Mouse (Mus musculus): ENCODE data around the gene Il31. TPM values are rescaled to one million over a fixed set of nuclear protein-coding genes. Genes with fewer than 3 reads are reported as not detected.
"Not testable (repeated sequence)": the region's sequence is repeated elsewhere in the genome, so short reads cannot be mapped to it uniquely, and the experiment has no call there.

Il31 gene
- polyA plus RNA-seq, 1 experiment from 2014 or later = not detected

DNA sequence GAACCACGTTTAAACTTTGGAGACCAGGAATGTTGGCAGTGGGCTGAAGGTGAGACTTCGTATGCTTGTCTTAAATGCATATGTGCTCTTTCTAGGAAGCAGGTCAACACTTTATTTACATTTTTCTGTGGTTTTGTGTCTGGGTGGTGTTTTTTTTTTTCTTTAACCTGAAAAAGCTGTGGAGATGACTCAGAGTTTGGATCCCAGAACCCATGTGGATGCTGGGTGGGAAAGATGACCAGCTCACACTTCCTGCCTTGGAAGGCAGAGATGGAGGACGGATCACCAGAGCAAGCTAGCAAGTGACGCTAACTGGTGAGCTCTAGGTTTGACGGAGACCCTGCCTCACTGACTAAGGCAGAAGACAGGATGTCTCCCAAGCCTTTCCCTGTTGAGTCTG is 25.6 kb upstream of the Il31 start:
- 80% methylated on average over 5 of the region's 5 CpGs for WGBS
- Histone ChIP-seq H3K36me3 (peaks cover 74% of the 10 kb centered on the region), H3K4me3 (no peak overlapping the region), H3K4me2 (no peak overlapping the region), H3K27ac (ENCODE audit: poor library complexity, severe bottlenecking) (no peak overlapping the region), H3K27me3 (replicated peaks) (peaks cover 14% of the 10 kb centered on the region; the same call in 1 of the 2 replicates), H3K9me3 (replicated peaks) (no peaks in the 10 kb centered on the region), H3K4me1 (replicated peaks) (no peaks in the 10 kb centered on the region), H3K9ac (no peak overlapping the region)
- no peak for ATAC-seq (ENCODE audit: insufficient number of reproducible peaks, low FRiP score)

DNA sequence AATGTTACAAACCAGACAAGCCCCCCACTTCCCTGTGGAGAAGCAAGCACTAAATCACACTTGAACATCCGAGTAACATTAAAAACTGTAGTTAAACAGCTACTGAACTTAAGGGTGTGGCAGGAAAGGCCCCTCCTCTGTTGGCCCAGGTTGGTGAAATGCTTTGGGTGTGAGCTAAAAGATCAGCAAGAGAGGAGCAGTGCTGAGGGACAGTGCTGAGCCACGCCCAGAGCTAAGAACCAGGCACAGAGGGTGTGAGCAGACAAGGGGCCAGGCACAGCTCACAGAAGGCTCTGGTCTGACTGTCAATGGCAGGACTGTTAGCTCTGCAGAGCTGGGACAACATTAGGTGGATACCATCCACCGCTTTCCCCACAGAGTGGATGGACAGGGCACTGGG is 22.8 kb upstream of the Il31 start:
- 63% methylated on average over 3 of the region's 3 CpGs for WGBS
- Histone ChIP-seq H3K27me3 (replicated peaks) (peaks cover 38% of the 10 kb centered on the region), H3K4me3 (no peak overlapping the region), H3K4me1 (replicated peaks) (peaks cover 13% of the 10 kb centered on the region; the same call in 1 of the 2 replicates), H3K9ac (no peak overlapping the region), H3K36me3 (peaks cover 54% of the 10 kb centered on the region), H3K4me2 (no peak overlapping the region), H3K27ac (ENCODE audit: poor library complexity, severe bottlenecking) (no peak overlapping the region), H3K9me3 (replicated peaks) (no peaks in the 10 kb centered on the region)
- ATAC-seq (ENCODE audit: insufficient number of reproducible peaks, low FRiP score) = no peak

GRCm38 (mm10) chr5:123511426-123511825 is 22.1 kb upstream of the Il31 start:
- H3K36me3 ChIP-seq = peaks cover 47% of the 10 kb centered on the region
- H3K4me1 ChIP-seq (replicated peaks) = peaks cover 13% of the 10 kb centered on the region; the same call in 1 of the 2 replicates

DNA sequence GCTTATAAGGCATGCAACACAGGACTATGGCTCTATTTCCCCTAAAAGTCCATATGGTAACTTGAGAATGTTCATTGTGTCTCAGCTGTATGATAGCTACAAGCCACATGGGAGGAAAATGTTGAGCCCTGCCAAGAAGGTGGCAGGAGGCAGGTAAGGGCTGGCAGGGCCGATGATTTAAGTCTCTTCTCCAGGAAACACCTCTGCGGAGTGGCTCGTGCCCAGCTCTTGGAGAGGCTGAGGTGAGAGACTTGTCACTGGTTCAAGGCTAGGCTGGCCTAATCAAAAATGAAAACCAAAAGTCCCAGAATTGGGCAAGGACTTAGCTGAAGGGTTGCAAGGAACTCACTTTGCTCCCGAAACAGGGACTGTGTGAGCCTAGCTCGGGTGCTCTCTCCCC is 20.9 kb upstream of the Il31 start, which contains the start of gene B3gnt4:
Gene B3gnt4 (plus strand): TSS at position 301 of the 400 bp plus-strand sequence.
- Histone ChIP-seq H3K4me1 (replicated peaks) (peaks cover 13% of the 10 kb centered on the region; the same call in 1 of the 2 replicates), H3K27ac (ENCODE audit: poor library complexity, severe bottlenecking) (no peak within 1 kb of the TSS), H3K27me3 (replicated peaks) (peaks cover 51% of the 10 kb centered on the region), H3K9me3 (replicated peaks) (no peaks in the 10 kb centered on the region), H3K36me3 (peaks cover 34% of the 10 kb centered on the region), H3K9ac (no peak within 1 kb of the TSS), H3K4me3 (no peak within 1 kb of the TSS), H3K4me2 (no peak within 1 kb of the TSS)
- ATAC-seq (ENCODE audit: insufficient number of reproducible peaks, low FRiP score) = no peak
- 84% methylated on average over 5 of the region's 5 CpGs for WGBS

More at GRCm38 (mm10) chr5:123511426-123511825, 22.1 kb upstream of the Il31 start:
- H3K4me3 ChIP-seq; H3K27ac ChIP-seq (ENCODE audit: poor library complexity, severe bottlenecking); H3K4me2 ChIP-seq; ATAC-seq (ENCODE audit: insufficient number of reproducible peaks, low FRiP score); H3K9ac ChIP-seq; H3K9me3 ChIP-seq (replicated peaks): not testable (repeated sequence)
- peaks cover 45% of the 10 kb centered on the region for H3K27me3 ChIP-seq (replicated peaks)
- 68% methylated on average over 3 of the region's 3 CpGs for WGBS

- no peak for ATAC-seq (ENCODE audit: insufficient number of reproducible peaks, low FRiP score)
- Histone ChIP-seq H3K9ac (peak overlapping the region; percentile 69), H3K9me3 (replicated peaks) (no peaks in the 10 kb centered on the region), H3K4me2 (peak overlapping the region; percentile 88), H3K36me3 (peaks cover 28% of the 10 kb centered on the region), H3K4me1 (replicated peaks) (peaks cover 13% of the 10 kb centered on the region; the same call in 1 of the 2 replicates), H3K27ac (ENCODE audit: poor library complexity, severe bottlenecking) (no peak overlapping the region), H3K27me3 (replicated peaks) (peaks cover 58% of the 10 kb centered on the region), H3K4me3 (peak overlapping the region; percentile 68)
- WGBS = 7% methylated on average over 12 of the region's 12 CpGs
These were observed 19.6 kb upstream of the Il31 start for GRCm38 (mm10) chr5:123508921-123509320.

DNA sequence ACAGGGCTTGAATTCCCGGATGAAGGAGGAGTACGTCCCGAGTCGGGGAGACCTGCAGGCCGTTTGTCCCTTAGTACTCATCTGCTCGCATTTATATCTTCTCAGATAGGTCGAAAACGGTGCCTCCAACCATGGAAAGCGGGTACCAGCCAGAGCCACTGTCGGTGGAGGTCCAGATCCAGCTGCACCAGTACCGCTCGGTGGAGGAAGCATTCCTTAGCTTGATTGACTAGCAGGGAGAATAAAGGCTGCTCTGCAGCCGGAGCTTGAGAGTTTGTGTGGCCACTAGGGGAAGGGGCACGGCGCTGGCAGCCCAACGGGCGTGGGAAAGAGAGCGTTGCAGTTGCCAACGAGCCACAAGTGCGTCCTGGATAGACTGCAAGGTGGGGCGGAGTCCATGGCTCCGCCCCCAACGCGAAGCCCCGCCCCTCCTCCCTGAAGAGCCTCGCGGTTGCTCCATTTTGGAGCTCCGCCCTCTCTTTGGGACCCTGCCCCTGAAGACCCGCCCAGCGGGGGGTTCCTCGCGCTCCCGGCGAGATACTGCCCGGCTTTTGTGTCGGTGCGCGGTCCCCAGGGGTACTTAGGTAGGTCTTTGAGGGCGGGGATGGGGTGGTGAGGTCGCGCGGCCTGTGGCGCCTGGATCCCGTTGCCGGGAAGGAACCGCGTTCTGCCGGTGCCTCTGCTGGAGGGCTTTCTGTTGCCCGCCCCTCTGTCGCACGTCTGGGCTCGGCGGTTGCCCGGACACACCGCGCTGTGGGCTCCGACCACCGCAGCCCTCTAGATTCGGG is 18.8 kb upstream of the Il31 start:
- Histone ChIP-seq H3K9ac (peak overlapping the region; percentile 69), H3K27me3 (replicated peaks) (peaks cover 61% of the 10 kb centered on the region), H3K4me1 (replicated peaks) (peaks cover 13% of the 10 kb centered on the region; the same call in 1 of the 2 replicates), H3K9me3 (replicated peaks) (no peaks in the 10 kb centered on the region), H3K27ac (ENCODE audit: poor library complexity, severe bottlenecking) (no peak overlapping the region), H3K36me3 (peaks cover 24% of the 10 kb centered on the region), H3K4me3 (peak overlapping the region; percentile 68), H3K4me2 (peak overlapping the region; percentile 88)
- under 1% methylated on average over 58 of the region's 59 CpGs for WGBS
- peak; percentile 90 for ATAC-seq (ENCODE audit: insufficient number of reproducible peaks, low FRiP score)

DNA sequence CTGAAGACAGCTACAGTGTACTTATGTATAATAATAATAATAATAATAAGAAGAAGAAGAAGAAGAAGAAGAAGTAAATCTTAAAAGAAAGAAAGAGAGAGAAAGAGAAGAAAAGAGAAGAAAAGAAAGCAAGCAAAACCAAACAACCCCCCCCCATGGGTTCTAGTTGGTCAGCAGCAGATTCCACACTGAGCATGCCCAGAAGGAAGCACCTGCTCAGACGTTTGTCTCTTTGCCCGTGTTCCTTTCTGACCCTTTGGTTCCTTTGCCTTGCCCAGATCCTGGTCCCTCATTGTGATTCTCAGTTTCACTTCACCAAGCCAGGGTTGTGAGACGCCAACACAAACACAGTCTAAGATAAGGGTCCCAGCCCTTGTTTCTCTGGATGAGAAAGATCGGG is 12.7 kb upstream of the Il31 start:
- WGBS = 45% methylated on average over 4 of the region's 4 CpGs
- H3K27ac ChIP-seq (ENCODE audit: poor library complexity, severe bottlenecking) = no peak overlapping the region
- peaks cover 36% of the 10 kb centered on the region for H3K27me3 ChIP-seq (replicated peaks)
- H3K36me3 ChIP-seq = no peaks in the 10 kb centered on the region
- no peak for ATAC-seq (ENCODE audit: insufficient number of reproducible peaks, low FRiP score)
- peaks cover 16% of the 10 kb centered on the region for H3K4me1 ChIP-seq (replicated peaks)
- H3K4me3 ChIP-seq = no peak overlapping the region
- no peak overlapping the region for H3K4me2 ChIP-seq
- H3K9me3 ChIP-seq (replicated peaks) = no peaks in the 10 kb centered on the region
- no peak overlapping the region for H3K9ac ChIP-seq

GRCm38 (mm10) chr5:123499717-123500116 is 10.4 kb upstream of the Il31 start:
- Histone ChIP-seq H3K4me2 (no peak overlapping the region), H3K4me1 (replicated peaks) (peaks cover 21% of the 10 kb centered on the region), H3K36me3 (no peaks in the 10 kb centered on the region), H3K9me3 (replicated peaks) (no peaks in the 10 kb centered on the region), H3K4me3 (no peak overlapping the region), H3K27me3 (replicated peaks) (peaks cover 21% of the 10 kb centered on the region; the same call in 1 of the 2 replicates), H3K27ac (ENCODE audit: poor library complexity, severe bottlenecking) (no peak overlapping the region), H3K9ac (no peak overlapping the region)
- no peak for ATAC-seq (ENCODE audit: insufficient number of reproducible peaks, low FRiP score)
- 39% methylated on average over 4 of the region's 4 CpGs for WGBS

DNA sequence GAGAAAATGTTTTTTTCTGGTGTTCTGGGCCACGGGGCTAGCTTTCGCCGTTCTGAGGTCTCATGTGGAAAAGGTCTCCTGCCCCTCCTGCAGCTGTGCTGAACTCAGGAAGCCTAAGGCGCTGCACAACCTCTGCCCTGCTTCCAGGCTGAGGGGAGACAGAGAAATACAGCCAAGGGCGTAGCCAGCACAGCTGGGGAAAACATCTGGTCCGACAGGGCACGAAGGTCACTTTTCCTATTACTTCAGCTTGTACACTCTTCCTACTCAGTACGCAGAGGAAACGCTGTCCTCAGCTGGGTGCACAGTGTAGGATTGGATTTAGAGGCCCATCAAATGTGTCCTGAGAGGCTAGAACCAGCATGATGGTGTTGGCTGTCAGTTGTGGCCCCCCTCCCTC is 646 bp upstream of the Il31 start:
- Histone ChIP-seq H3K27ac (ENCODE audit: poor library complexity, severe bottlenecking) (no peak overlapping the region), H3K4me3 (no peak overlapping the region), H3K4me1 (replicated peaks) (peaks cover 11% of the 10 kb centered on the region), H3K9ac (no peak overlapping the region), H3K36me3 (no peaks in the 10 kb centered on the region), H3K9me3 (replicated peaks) (no peaks in the 10 kb centered on the region), H3K4me2 (no peak overlapping the region), H3K27me3 (replicated peaks) (peaks cover 6% of the 10 kb centered on the region; the same call in 1 of the 2 replicates)
- WGBS = 57% methylated on average over 9 of the region's 9 CpGs
- ATAC-seq (ENCODE audit: insufficient number of reproducible peaks, low FRiP score) = no peak

GRCm38 (mm10) chr5:123487659-123488395 is 1.5 kb downstream of the Il31 start:
- Histone ChIP-seq H3K9ac (no peak overlapping the region), H3K4me1 (replicated peaks) (peaks cover 11% of the 10 kb centered on the region), H3K27me3 (replicated peaks) (peaks cover 6% of the 10 kb centered on the region; the same call in 1 of the 2 replicates), H3K9me3 (replicated peaks) (no peaks in the 10 kb centered on the region), H3K27ac (ENCODE audit: poor library complexity, severe bottlenecking) (no peak overlapping the region), H3K4me3 (no peak overlapping the region), H3K36me3 (no peaks in the 10 kb centered on the region), H3K4me2 (no peak overlapping the region)
- WGBS = 78% methylated on average over 11 of the region's 11 CpGs
- ATAC-seq (ENCODE audit: insufficient number of reproducible peaks, low FRiP score) = no peak

DNA sequence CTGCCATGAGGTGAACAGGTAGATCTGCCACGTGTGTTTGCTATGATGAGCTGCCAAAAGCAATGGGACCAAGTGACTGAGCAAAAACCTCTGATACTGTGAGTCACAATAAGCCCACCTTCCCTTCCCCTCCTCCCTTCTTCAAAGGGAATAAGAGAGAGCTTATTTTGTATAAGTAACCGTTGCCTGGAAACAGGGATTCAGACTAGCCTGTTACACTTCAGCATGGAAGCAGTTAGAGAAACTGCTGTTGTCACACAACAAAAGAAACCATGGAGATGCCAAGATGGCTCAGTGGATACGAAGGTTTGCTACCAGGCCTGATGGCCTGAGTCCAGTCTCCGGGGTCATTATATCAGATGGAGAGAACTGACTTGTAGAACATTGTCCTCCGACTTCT is 15.5 kb downstream of the Il31 start:
- Histone ChIP-seq H3K27me3 (replicated peaks) (no peaks in the 10 kb centered on the region), H3K4me2 (no peak overlapping the region), H3K36me3 (no peaks in the 10 kb centered on the region), H3K4me3 (no peak overlapping the region), H3K9ac (no peak overlapping the region), H3K27ac (ENCODE audit: poor library complexity, severe bottlenecking) (no peak overlapping the region), H3K4me1 (replicated peaks) (peaks cover 16% of the 10 kb centered on the region), H3K9me3 (replicated peaks) (no peaks in the 10 kb centered on the region)
- 76% methylated on average over 5 of the region's 5 CpGs for WGBS
- no peak for ATAC-seq (ENCODE audit: insufficient number of reproducible peaks, low FRiP score)
